Mouse (Mus musculus): ENCODE data around the gene Prkcsh. TPM values are rescaled to one million over a fixed set of nuclear protein-coding genes. Genes with fewer than 3 reads are reported as not detected.
A peak's percentile ranks its signal among the peaks of the same experiment; 100 is the strongest.

The Prkcsh gene
- total RNA-seq, 2 experiments from 2014 or later = 85.9 to 104 TPM

- intact Hi-C loops (cut with DNase I) = no loop called here
- Histone ChIP-seq H3K4me3 (no peak overlapping the region), H3K27ac (no peak overlapping the region)
- DNase-seq (ENCODE audit: extremely low spot score in 1 of 2, low spot score in 2 of 2) = no peak
- no peak for TF ChIP-seq CTCF (IDR thresholded peaks at IDR 0.05)
Observed at GRCm38 (mm10) chr9:22017208-22017825, 14.7 kb downstream of the Prkcsh start.

GRCm38 (mm10) chr9:22024592-22024991 lies 22.0 kb downstream of the Prkcsh start:
- Histone ChIP-seq H3K27ac (peak overlapping the region; percentile 45), H3K4me3 (no peak overlapping the region)
- no peak for DNase-seq (ENCODE audit: extremely low spot score in 1 of 2, low spot score in 2 of 2)
- intact Hi-C loops (cut with DNase I) = no loop called here
- no peak for TF ChIP-seq CTCF (IDR thresholded peaks at IDR 0.05)

GRCm38 (mm10) chr9:22028467-22028866 lies 25.9 kb downstream of the Prkcsh start:
- Histone ChIP-seq H3K4me3 (no peak overlapping the region), H3K27ac (no peak overlapping the region; the same call in 1 of the 2 replicates)
- DNase-seq (ENCODE audit: extremely low spot score in 1 of 2, low spot score in 2 of 2) = no peak
- intact Hi-C loops (cut with DNase I) = no loop called here
- TF ChIP-seq CTCF (IDR thresholded peaks at IDR 0.05) = no peak

- Histone ChIP-seq H3K27ac (no peak overlapping the region; the same call in 1 of the 2 replicates), H3K4me3 (no peak overlapping the region)
- no peak for TF ChIP-seq CTCF (IDR thresholded peaks at IDR 0.05)
- DNase-seq (ENCODE audit: extremely low spot score in 1 of 2, low spot score in 2 of 2) = no peak
- intact Hi-C loops (cut with DNase I) = no loop called here
Observed at GRCm38 (mm10) chr9:22030386-22030785, 27.8 kb downstream of the Prkcsh start.

- no peak for DNase-seq (ENCODE audit: extremely low spot score in 1 of 2, low spot score in 2 of 2)
- H3K27ac ChIP-seq = no peak overlapping the region
- H3K4me3 ChIP-seq = no peak overlapping the region
- intact Hi-C loops (cut with DNase I) = no loop called here
- no peak for TF ChIP-seq CTCF (IDR thresholded peaks at IDR 0.05)
Observed at GRCm38 (mm10) chr9:22035300-22036044, 32.9 kb downstream of the Prkcsh start.

GRCm38 (mm10) chr9:22037826-22038225 lies 35.2 kb downstream of the Prkcsh start:
- intact Hi-C loops (cut with DNase I) = no loop called here
- TF ChIP-seq CTCF (IDR thresholded peaks at IDR 0.05) = no peak; the same call in 1 of the 2 replicates
- no peak for DNase-seq (ENCODE audit: extremely low spot score in 1 of 2, low spot score in 2 of 2)
- Histone ChIP-seq H3K27ac (no peak overlapping the region), H3K4me3 (no peak overlapping the region)

- no peak for DNase-seq (ENCODE audit: extremely low spot score in 1 of 2, low spot score in 2 of 2)
- intact Hi-C loops (cut with DNase I) = no loop called here
- Histone ChIP-seq H3K27ac (no peak overlapping the region), H3K4me3 (no peak overlapping the region)
- TF ChIP-seq CTCF (IDR thresholded peaks at IDR 0.05) = no peak
Observed at GRCm38 (mm10) chr9:22041832-22042231, 39.2 kb downstream of the Prkcsh start.

GRCm38 (mm10) chr9:22047329-22047728 lies 44.7 kb downstream of the Prkcsh start:
- no peak for DNase-seq (ENCODE audit: extremely low spot score in 1 of 2, low spot score in 2 of 2)
- intact Hi-C loops (cut with DNase I) = no loop called here
- TF ChIP-seq CTCF (IDR thresholded peaks at IDR 0.05) = no peak
- no peak overlapping the region for H3K27ac ChIP-seq
- no peak overlapping the region for H3K4me3 ChIP-seq

GRCm38 (mm10) chr9:22049315-22049714 lies 46.7 kb downstream of the Prkcsh start:
- intact Hi-C loops (cut with DNase I) = no loop called here
- DNase-seq (ENCODE audit: extremely low spot score in 1 of 2, low spot score in 2 of 2) = no peak
- TF ChIP-seq CTCF (IDR thresholded peaks at IDR 0.05) = no peak
- peak overlapping the region; percentile 97; the same call in 1 of the 2 replicates for H3K4me3 ChIP-seq
- H3K27ac ChIP-seq = no peak overlapping the region

- Histone ChIP-seq H3K4me3 (peak overlapping the region; percentile 97), H3K27ac (peak overlapping the region; percentile 94)
- TF ChIP-seq CTCF (IDR thresholded peaks at IDR 0.05) = no peak
- no peak for DNase-seq (ENCODE audit: extremely low spot score in 1 of 2, low spot score in 2 of 2)
- intact Hi-C loops (cut with DNase I) = loop anchor here (2.0 kb wide), 1 partner anchor 45 kb away; no protein-coding TSS in a partner anchor
Observed at GRCm38 (mm10) chr9:22049721-22050270, 47.2 kb downstream of the Prkcsh start.

- no peak for TF ChIP-seq CTCF (IDR thresholded peaks at IDR 0.05)
- peak overlapping the region; percentile 97 for H3K4me3 ChIP-seq
- peak overlapping the region; percentile 94 for H3K27ac ChIP-seq
- intact Hi-C loops (cut with DNase I) = loop anchor here (2.0 kb wide), 1 partner anchor 46 kb away; no protein-coding TSS in a partner anchor
- DNase-seq (ENCODE audit: extremely low spot score in 1 of 2, low spot score in 2 of 2) = peak; percentile 62 to 79
Observed at GRCm38 (mm10) chr9:22050351-22050889, 47.8 kb downstream of the Prkcsh start.
